Mouse (Mus musculus) midbrain, embryonic 13.5 days (tissue): ENCODE results near the gene Inpp5f. TPM values are rescaled to one million over a fixed set of nuclear protein-coding genes. Genes with fewer than 3 reads are reported as not detected.
"Not testable (repeated sequence)": the region's sequence is repeated elsewhere in the genome, so short reads cannot be mapped to it uniquely, and the experiment has no call there.

Experiments used
- ATAC-seq: fragments of 200-750 bp; cut with Nextera tagmentation; 2 replicates; pipeline ENCODE4 v1.8.0; 2017; ENCODE audit warnings: mild to moderate bottlenecking, moderate TSS enrichment, moderate library complexity
- H3K27ac ChIP-seq: fragments of 300-500 bp; sonication (generic); 2 replicates; pipeline ENCODE4 v1.5.1; 2015; ENCODE audit warnings: inconsistent platforms, mild to moderate bottlenecking, moderate library complexity
- H3K27me3 ChIP-seq: fragments of 300-500 bp; sonication (generic); 2 replicates; pipeline ENCODE4 v1.6.1; 2015; ENCODE audit warnings: mild to moderate bottlenecking, inconsistent platforms
- H3K36me3 ChIP-seq: fragments of 300-500 bp; sonication (generic); 2 replicates; pipeline ENCODE4 v1.6.1; 2015; ENCODE audit warnings: mild to moderate bottlenecking, inconsistent platforms
- H3K4me1 ChIP-seq: fragments of 300-500 bp; sonication (generic); replicated peaks from 2 replicates; pipeline ENCODE4 v1.6.1; 2015; ENCODE audit warnings: inconsistent platforms
- H3K4me2 ChIP-seq: fragments of 300-500 bp; sonication (generic); replicated peaks from 2 replicates; pipeline ENCODE4 v1.6.1; 2015; ENCODE audit warnings: moderate library complexity, mild to moderate bottlenecking, inconsistent platforms
- H3K4me3 ChIP-seq: fragments of 300-500 bp; sonication (generic); replicated peaks from 2 replicates; pipeline ENCODE4 v1.5.1; 2015; ENCODE audit warnings: mild to moderate bottlenecking, inconsistent platforms
- H3K9ac ChIP-seq: fragments of 300-500 bp; sonication (generic); replicated peaks from 2 replicates; pipeline ENCODE4 v1.6.1; 2015; ENCODE audit warnings: mild to moderate bottlenecking, inconsistent platforms
- H3K9me3 ChIP-seq: fragments of 300-500 bp; sonication (generic); 2 replicates; pipeline ENCODE4 v1.6.1; 2016; ENCODE audit warnings: mild to moderate bottlenecking, inconsistent platforms
- WGBS: fragments of 180-500 bp; shearing (Covaris S2); methylation state at CpG from one replicate; pipeline ENCODE4 v1.1.7; 2015; 5-methylcytosine and 5-hydroxymethylcytosine counted together
- polyA plus RNA-seq: library from polyadenylated mRNA; unstranded; fragments of >200 nt; fragmentation: Nextera tagmentation; extraction: Ambion mirVana; gene quantifications from 2 replicates; pipeline ENCODE4 v1.2.1, GENCODE M21; 2015

The Inpp5f gene
- 306 and 336 TPM in 2 replicates for polyA plus RNA-seq

DNA sequence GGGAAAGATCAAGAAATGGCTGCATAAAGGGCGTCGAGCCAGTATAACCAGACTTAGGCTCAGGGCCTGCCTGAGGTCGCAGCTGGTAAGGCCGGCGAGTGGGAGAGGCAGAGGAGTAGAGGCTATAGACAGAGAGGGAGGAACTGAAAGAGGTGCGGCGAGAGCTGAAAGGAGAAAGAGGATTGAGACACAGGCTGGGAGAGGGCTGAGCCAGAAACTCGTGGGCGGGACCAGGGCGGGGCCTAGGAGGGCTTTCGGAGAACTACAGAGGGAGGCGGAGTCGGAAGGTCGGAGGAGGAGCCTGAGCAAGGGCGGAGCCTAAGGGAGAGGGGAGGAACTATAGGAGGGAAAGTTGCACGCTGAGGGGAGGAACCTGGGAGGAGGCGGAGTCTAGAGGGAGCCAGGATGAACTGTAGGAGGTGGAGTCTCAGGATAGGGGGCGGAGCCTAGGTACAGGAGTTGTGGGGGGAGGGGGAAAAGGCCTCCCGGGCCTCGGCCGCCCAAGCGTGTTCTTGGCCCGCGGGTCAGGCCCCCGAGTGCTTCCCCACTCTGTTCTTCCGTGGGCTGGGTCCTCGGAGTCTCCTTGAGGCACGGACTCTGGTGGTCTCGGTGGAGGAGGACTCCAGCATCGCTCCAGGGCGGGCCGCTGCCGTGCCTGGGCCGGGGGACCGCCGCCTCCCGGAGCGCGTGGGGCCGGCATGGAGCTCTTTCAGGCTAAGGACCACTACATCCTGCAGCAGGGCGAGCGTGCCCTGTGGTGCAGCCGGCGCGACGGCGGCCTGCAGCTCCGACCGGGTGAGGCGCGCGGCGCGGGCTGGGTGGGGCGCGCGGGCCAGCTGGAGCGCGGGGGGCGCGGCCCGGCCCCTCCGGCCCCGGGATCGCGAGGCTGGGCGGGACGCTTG lies at the start of gene Inpp5f:
Gene Inpp5f, plus strand, starts transcription at position 432 of the 902 bp plus-strand sequence.
- peak within 1 kb of the TSS; percentile 79 for H3K4me3 ChIP-seq
- H3K27ac ChIP-seq = peak within 1 kb of the TSS; percentile 80
- no peaks in the 10 kb centered on the region for H3K36me3 ChIP-seq
- no peaks in the 10 kb centered on the region for H3K9me3 ChIP-seq
- peak; percentile 95 for ATAC-seq
- WGBS = 1% methylated on average over 67 of the region's 68 CpGs
- peak within 1 kb of the TSS; percentile 81 for H3K9ac ChIP-seq
- H3K4me1 ChIP-seq = peaks cover 12% of the 10 kb centered on the region
- peak within 1 kb of the TSS; percentile 87 for H3K4me2 ChIP-seq
- H3K27me3 ChIP-seq = no peaks in the 10 kb centered on the region

- Histone ChIP-seq H3K4me3 (no peak overlapping the region), H3K27ac (no peak overlapping the region), H3K9me3 (no peaks in the 10 kb centered on the region), H3K4me1 (no peaks in the 10 kb centered on the region), H3K4me2 (no peak overlapping the region), H3K36me3 (no peaks in the 10 kb centered on the region), H3K27me3 (no peaks in the 10 kb centered on the region), H3K9ac (no peak overlapping the region)
- WGBS = 40% methylated on average over 4 of the region's 4 CpGs
- no peak for ATAC-seq
Observed at GRCm38 (mm10) chr7:128563373-128563772, 47.8 kb upstream of the Inpp5f start.

GRCm38 (mm10) chr7:128566311-128566710 lies 44.8 kb upstream of the Inpp5f start:
- ATAC-seq = no peak
- WGBS = 83% methylated on average over 6 of the region's 7 CpGs
- no peak overlapping the region for H3K27ac ChIP-seq
- no peaks in the 10 kb centered on the region for H3K4me1 ChIP-seq
- no peaks in the 10 kb centered on the region for H3K27me3 ChIP-seq
- H3K4me2 ChIP-seq = no peak overlapping the region
- H3K36me3 ChIP-seq = no peaks in the 10 kb centered on the region
- H3K4me3 ChIP-seq = no peak overlapping the region
- no peak overlapping the region for H3K9ac ChIP-seq
- no peaks in the 10 kb centered on the region for H3K9me3 ChIP-seq

DNA sequence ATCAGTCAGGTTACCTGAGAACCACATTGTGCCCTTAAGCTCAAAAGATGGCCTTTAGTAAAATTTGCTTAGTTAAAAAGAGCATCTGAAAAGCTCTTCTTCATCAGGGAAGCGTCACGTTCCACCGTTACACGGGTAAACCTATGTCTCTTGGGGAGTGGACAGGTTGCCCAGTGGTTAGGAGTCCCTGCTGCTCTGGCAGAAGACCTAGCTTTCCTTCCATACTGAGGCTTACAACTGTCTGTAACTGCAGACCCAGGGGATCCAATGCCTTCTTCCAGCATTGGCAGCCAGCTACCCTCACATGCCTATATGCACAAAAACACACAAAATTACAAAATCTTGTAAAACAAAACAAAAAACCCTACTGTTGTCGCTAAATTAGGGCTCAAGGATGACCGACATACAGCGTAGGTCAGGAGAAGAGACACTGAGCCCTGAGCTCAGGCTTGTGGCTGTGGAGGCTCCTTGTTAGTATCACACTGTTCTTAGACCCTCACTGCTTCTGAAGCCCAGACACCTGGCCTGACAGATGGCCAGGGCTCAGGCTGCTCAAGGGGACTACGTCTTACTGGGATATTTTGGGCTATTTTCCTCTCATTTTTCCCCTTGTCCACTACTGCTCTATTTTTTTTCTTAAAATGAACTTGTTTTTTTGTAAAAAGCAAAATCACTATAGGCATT lies 43.4 kb upstream of the Inpp5f start:
- H3K4me1 ChIP-seq = no peaks in the 10 kb centered on the region
- no peak overlapping the region for H3K4me3 ChIP-seq
- H3K4me2 ChIP-seq = no peak overlapping the region
- H3K27ac ChIP-seq = no peak overlapping the region
- WGBS = 84% methylated on average over 8 of the region's 8 CpGs
- ATAC-seq = no peak
- no peaks in the 10 kb centered on the region for H3K36me3 ChIP-seq
- no peak overlapping the region for H3K9ac ChIP-seq
- no peaks in the 10 kb centered on the region for H3K9me3 ChIP-seq
- no peaks in the 10 kb centered on the region for H3K27me3 ChIP-seq

DNA sequence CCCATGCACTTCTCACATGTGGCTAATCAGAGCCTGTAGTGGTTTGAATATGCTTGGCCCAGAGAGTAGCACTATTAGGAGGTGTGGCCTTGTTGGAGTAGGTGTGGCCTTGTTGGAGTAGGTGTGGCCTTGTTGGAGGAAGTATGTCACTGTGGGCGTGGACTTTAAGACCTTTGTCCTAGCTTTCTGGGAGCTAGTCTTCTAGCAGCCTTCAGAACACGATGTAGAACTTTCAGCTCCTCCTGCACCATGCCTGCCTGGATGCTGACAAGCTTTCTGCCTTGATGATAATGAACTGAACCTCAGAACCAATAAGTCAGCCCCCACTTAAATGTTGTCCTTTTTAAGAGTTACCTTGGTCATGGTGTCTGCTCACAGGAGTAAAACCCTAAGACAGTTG lies 41.7 kb upstream of the Inpp5f start:
- not testable (repeated sequence) for H3K36me3 ChIP-seq, H3K4me3 ChIP-seq, H3K4me2 ChIP-seq, ATAC-seq, H3K9me3 ChIP-seq, H3K9ac ChIP-seq, H3K27me3 ChIP-seq, H3K4me1 ChIP-seq, H3K27ac ChIP-seq
- WGBS = 80% methylated on average over 2 of the region's 2 CpGs

DNA sequence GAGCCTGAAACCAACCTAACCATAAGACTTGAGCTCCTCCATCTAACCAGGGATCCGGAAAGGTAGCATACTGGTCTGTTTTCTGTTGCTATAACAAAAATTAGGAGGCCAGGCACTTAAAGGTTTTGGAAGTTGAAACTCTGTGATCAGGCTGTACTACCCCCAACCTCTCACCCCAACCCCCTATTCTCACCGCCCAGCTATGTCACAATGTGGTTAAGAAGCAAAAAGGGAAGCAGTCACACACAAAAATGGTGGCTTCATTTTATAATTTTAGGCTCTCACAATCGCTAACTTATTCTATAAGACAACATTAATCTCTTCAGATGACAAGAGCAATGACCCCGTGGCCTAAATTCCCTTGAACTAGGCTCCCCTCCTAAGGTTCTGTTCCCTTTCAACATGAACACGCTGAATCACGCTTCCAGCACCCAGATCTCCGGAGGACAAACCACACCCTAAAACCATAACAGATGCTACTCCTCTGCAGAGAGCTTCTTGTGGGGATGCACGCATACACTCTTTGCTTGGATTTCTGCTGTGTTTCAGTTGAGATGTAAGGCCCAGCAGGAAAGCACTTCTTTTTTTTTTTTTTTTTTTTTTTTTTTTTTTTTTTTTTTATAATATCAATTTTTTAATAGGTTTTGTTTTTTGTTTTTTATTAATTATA lies 41.0 kb upstream of the Inpp5f start:
- ATAC-seq = no peak

DNA sequence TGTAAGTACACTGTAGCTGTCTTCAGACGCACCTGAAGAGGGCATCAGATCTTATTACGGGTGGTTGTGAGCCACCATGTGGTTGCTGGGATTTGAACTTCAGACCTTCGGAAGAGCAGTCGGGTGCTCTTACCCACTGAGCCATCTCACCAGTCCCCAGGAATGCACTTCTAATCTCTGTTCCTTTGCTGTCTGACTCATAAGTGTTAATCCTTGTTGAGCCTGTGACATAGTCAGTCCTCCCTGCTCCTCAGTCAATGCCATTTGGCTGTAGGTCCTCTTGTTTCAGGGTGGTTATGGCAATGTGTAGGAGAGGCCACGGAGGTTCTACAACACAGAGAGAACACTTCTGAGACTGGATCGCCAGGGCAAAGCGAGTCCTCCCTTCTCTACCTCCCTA lies 40.5 kb upstream of the Inpp5f start:
- not testable (repeated sequence) for H3K4me1 ChIP-seq, H3K27me3 ChIP-seq, ATAC-seq, H3K4me3 ChIP-seq, H3K9me3 ChIP-seq, H3K36me3 ChIP-seq, H3K9ac ChIP-seq, H3K4me2 ChIP-seq, H3K27ac ChIP-seq
- WGBS = 88% methylated on average over 7 of the region's 7 CpGs

More for the DNA sequence above, 41.0 kb upstream of the Inpp5f start:
- Histone ChIP-seq H3K36me3 (no peaks in the 10 kb centered on the region), H3K9me3 (no peaks in the 10 kb centered on the region), H3K27me3 (no peaks in the 10 kb centered on the region), H3K4me3 (no peak overlapping the region), H3K9ac (no peak overlapping the region), H3K4me1 (peaks cover 6% of the 10 kb centered on the region; the same call in 1 of the 2 replicates), H3K27ac (no peak overlapping the region), H3K4me2 (no peak overlapping the region)
- 92% methylated on average over 8 of the region's 8 CpGs for WGBS

DNA sequence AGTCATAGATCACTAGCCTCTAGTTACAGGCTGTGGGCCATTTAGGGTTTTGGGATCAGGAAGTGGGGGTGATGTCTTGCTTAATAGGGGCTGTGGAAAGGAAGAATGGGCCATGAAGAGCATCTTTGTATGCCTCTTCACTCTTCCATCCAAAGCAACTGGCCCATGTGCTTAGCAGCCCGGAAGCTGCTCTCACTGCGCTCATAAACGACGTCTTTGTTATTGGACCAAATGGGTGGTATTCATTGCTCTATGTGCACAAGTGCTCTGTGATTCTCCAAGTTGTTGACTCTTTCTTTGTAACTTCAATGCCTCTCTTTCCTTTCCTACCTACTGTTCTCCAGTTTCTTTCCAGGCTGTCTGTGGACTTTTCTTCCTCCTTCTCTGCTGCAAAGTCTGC lies 39.1 kb upstream of the Inpp5f start:
- no peak overlapping the region for H3K4me2 ChIP-seq
- H3K4me3 ChIP-seq = no peak overlapping the region
- no peak overlapping the region for H3K27ac ChIP-seq
- H3K27me3 ChIP-seq = no peaks in the 10 kb centered on the region
- WGBS = 73% methylated on average over 4 of the region's 4 CpGs
- no peaks in the 10 kb centered on the region for H3K9me3 ChIP-seq
- no peaks in the 10 kb centered on the region for H3K36me3 ChIP-seq
- ATAC-seq = no peak
- peaks cover 6% of the 10 kb centered on the region; the same call in 1 of the 2 replicates for H3K4me1 ChIP-seq
- no peak overlapping the region for H3K9ac ChIP-seq

GRCm38 (mm10) chr7:128575211-128575610 lies 35.9 kb upstream of the Inpp5f start:
- Histone ChIP-seq H3K9me3 (no peaks in the 10 kb centered on the region), H3K4me2 (no peak overlapping the region), H3K9ac (no peak overlapping the region), H3K27ac (no peak overlapping the region), H3K36me3 (no peaks in the 10 kb centered on the region), H3K27me3 (no peaks in the 10 kb centered on the region), H3K4me1 (peaks cover 10% of the 10 kb centered on the region; the same call in 1 of the 2 replicates), H3K4me3 (no peak overlapping the region)
- ATAC-seq = no peak
- 92% methylated on average over 5 of the region's 5 CpGs for WGBS

DNA sequence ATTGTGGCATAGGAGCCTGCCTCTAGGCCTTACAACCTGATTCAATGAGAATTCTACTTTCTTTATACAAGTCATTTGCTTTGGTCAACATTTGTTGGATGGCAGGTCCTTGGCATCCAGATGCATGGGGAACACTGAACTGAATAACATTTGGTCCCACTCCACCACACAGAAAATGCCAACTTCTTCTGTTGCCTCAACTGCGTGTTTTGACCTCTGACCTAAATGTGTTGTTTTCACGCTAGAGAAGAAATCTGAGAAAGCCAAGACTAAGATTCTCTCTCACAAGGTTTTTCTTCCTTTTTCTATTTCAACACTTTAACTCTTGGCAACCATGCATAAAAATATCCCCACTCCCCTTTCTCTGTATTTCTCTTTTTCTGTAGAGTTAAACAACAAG lies 35.3 kb upstream of the Inpp5f start:
- Histone ChIP-seq H3K4me3 (no peak overlapping the region), H3K4me2 (no peak overlapping the region), H3K27me3 (no peaks in the 10 kb centered on the region), H3K9me3 (no peaks in the 10 kb centered on the region), H3K27ac (no peak overlapping the region), H3K9ac (no peak overlapping the region), H3K36me3 (no peaks in the 10 kb centered on the region), H3K4me1 (peaks cover 10% of the 10 kb centered on the region; the same call in 1 of the 2 replicates)
- 72% methylated on average over 2 of the region's 2 CpGs for WGBS
- ATAC-seq = no peak

DNA sequence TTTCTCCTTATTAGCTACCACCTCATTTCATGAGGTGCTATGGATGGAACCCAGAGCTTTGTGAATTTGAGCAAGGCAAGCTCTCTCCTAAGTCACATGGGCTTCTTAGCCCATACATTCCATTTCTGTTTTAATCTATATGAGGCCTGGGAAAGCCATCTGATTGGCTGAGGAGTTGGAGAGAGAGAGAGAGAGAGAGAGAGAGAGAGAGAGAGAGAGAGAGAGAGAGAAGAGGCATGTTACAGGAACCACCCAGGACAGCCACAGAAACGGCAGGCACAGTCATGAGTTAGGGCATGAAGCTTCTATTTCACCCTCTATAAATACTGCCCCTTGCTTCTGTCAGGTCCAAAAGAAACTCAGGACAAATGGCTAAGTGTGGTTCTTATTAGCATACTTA lies 33.5 kb upstream of the Inpp5f start:
- Histone ChIP-seq H3K4me1 (peaks cover 13% of the 10 kb centered on the region), H3K9me3 (no peaks in the 10 kb centered on the region), H3K27me3 (no peaks in the 10 kb centered on the region), H3K4me2 (no peak overlapping the region), H3K36me3 (no peaks in the 10 kb centered on the region), H3K27ac (no peak overlapping the region), H3K9ac (no peak overlapping the region), H3K4me3 (no peak overlapping the region)
- no peak for ATAC-seq
- WGBS = 86% methylated on average over 1 of the region's 1 CpGs
